Mouse (Mus musculus) E14TG2a.4 (cell line): ENCODE measurements around the gene Ak1.
A peak's percentile ranks its signal among the peaks of the same experiment; 100 is the strongest.

Experiments
- H3K27me3 ChIP-seq: 2 replicates; pipeline ENCODE4 v1.6.1; 2014; ENCODE audit warnings: low read length, control low read depth; ENCODE audit not compliant: insufficient read depth
- H3K36me3 ChIP-seq: 2 replicates; pipeline ENCODE4 v1.6.1; 2014; ENCODE audit warnings: low read length, control low read depth; ENCODE audit not compliant: insufficient read depth
- H3K4me1 ChIP-seq: replicated peaks from 2 replicates; pipeline ENCODE4 v1.6.1; 2014; ENCODE audit warnings: low read depth, low read length, control low read depth
- H3K4me3 ChIP-seq: replicated peaks from 2 replicates; pipeline ENCODE4 v1.5.1; 2014; ENCODE audit warnings: mild to moderate bottlenecking, low read length
- H3K9me3 ChIP-seq: 2 replicates; pipeline ENCODE4 v1.6.1; 2014; ENCODE audit warnings: low read length, control low read depth
- CTCF ChIP-seq: conservative IDR thresholded peaks from 2 replicates; pipeline ENCODE4 v1.5.1; 2014; ENCODE audit warnings: low read length
- NANOG ChIP-seq: IDR thresholded peaks from 2 replicates; pipeline ENCODE4 v1.6.1; 2014; ENCODE audit warnings: borderline replicate concordance, low read length, mixed read lengths
- POU5F1 ChIP-seq: IDR thresholded peaks from 2 replicates; pipeline ENCODE4 v1.6.1; 2014; ENCODE audit warnings: low read length, borderline replicate concordance

Ak1 gene

DNA sequence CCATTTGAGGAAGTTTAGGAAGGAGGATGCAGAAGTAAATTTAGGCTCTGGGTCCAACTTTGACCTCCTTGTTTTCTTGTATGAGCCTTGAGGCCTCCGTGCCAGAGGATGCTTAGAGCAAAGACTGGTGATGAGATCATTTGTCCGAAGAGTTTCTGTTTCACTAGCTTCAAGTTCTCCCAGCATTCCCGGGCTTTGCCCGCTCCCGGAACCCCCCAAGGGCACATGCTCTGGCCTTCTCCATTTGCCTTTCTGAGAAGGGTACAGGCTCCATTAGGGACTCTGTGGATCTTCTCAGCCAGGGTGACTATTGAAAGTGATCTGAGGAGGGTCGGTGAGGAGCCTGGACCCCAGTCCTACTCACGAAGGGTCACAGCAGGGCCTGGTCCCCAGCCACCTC is 25.8 kb downstream of the Ak1 start:
- Histone ChIP-seq H3K27me3 (no peaks in the 10 kb centered on the region), H3K36me3 (peaks cover 34% of the 10 kb centered on the region), H3K4me3 (peak overlapping the region; percentile 85), H3K9me3 (no peaks in the 10 kb centered on the region), H3K4me1 (peaks cover 58% of the 10 kb centered on the region)
- no peak for TF ChIP-seq NANOG
- no peak for TF ChIP-seq POU5F1
- no peak for TF ChIP-seq CTCF

DNA sequence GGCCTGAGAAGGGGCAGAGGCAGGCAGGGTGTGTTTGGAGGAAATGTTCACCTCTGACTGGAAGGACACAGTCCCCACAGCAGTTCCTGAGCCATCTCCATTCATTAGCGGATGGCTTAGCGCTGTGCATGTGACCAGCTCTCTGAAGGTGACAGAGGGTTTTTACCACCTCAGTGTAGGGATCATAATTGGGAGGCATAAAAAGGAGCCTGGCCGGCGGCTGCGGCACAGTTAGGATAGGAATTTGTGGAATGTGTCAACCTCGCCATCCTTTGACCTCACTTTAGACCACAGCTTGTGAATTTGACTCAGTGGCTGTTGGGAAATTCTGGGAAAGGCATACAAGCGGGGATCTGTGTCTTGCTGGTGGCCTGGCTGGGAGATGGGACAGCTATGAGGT is 32.2 kb downstream of the Ak1 start:
- no peak for TF ChIP-seq NANOG
- TF ChIP-seq POU5F1 = no peak
- no peak for TF ChIP-seq CTCF
- Histone ChIP-seq H3K4me1 (peaks cover 52% of the 10 kb centered on the region), H3K27me3 (no peaks in the 10 kb centered on the region), H3K36me3 (peaks cover 73% of the 10 kb centered on the region), H3K9me3 (no peaks in the 10 kb centered on the region), H3K4me3 (peak overlapping the region; percentile 64)

DNA sequence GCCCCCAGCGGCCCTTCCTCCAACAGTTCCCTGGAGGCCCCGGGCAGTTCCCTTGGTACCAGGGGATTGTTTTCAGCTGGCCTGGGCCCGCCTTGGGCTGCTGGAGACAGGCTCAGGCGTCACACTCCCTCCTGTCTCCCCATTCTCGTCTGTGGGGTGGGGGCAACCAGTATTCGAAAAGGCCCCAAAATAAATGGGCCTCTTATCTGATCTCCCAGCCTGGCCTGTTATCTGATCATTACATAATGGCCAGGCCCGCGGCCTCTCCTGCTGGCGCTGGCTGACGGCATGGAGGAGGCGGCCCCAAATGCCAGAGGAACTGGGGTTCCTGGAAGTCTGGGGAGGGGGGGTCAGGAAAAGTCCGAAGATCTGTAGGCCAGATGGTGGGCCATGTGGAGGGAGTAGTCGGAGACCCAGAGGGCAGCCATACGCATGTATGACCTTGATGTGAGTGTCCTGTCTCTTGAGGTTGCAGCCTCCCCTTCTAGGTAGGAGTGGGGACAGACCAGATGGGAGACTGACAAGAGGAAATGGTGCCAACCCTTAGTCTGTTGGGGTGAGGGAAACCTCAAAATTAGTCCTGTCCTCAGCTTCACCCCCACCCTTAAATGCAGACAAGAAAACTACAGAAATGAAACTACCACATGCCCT is 33.3 kb downstream of the Ak1 start:
- H3K4me1 ChIP-seq = peaks cover 47% of the 10 kb centered on the region
- H3K36me3 ChIP-seq = peaks cover 76% of the 10 kb centered on the region
- peak overlapping the region; percentile 64 for H3K4me3 ChIP-seq
- H3K27me3 ChIP-seq = no peaks in the 10 kb centered on the region
- no peaks in the 10 kb centered on the region for H3K9me3 ChIP-seq
- TF ChIP-seq NANOG = no peak
- no peak for TF ChIP-seq CTCF

DNA sequence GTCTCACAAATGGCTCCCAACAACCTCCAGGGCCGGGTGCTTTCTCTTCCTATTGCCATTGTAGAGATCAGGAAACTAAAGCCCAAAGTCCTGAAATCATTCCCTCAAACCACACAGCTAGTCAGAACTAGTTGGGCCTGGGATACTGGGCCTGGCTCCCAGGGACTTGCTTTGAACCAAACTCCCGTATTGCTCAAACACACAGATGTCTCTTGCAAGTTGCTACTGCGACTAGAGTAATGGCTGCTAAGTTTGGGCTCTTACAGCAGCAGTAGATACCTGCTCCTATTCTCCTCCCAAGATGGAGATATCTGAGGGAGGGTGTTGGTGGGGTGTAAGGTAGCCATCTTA is 33.8 kb downstream of the Ak1 start:
- H3K9me3 ChIP-seq = no peaks in the 10 kb centered on the region
- H3K36me3 ChIP-seq = peaks cover 76% of the 10 kb centered on the region
- TF ChIP-seq POU5F1 = no peak
- no peak for TF ChIP-seq CTCF
- TF ChIP-seq NANOG = no peak
- H3K4me3 ChIP-seq = 0 out of 2 replicates have a peak overlapping the region, but pooled peaks have one; percentile 3
- peaks cover 47% of the 10 kb centered on the region for H3K4me1 ChIP-seq
- H3K27me3 ChIP-seq = no peaks in the 10 kb centered on the region

DNA sequence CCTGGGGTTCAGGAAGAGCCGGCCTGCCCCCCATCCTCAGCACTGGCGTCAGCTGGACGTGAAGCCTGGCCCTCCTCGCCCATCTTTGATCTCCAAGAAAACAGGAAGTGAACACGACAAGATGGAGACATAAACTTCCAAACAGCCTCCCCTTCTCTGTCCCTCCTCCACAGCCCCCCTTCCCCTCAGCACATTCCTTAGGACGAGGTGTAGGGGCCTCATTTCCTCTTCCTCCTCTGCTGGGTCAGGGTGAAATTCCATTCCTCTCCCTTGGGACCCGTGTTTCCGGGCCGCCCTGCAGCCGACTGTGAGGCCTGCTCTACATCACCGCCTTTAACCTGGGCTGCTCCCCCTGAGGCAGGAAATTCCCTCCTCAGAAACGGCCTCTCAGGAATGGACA is 34.3 kb downstream of the Ak1 start:
- no peaks in the 10 kb centered on the region for H3K9me3 ChIP-seq
- peaks cover 76% of the 10 kb centered on the region for H3K36me3 ChIP-seq
- H3K4me1 ChIP-seq = peaks cover 50% of the 10 kb centered on the region
- TF ChIP-seq CTCF (no peak), POU5F1 (no peak), NANOG (no peak)
- 0 out of 2 replicates have a peak overlapping the region, but pooled peaks have one; percentile 3 for H3K4me3 ChIP-seq
- no peaks in the 10 kb centered on the region for H3K27me3 ChIP-seq

DNA sequence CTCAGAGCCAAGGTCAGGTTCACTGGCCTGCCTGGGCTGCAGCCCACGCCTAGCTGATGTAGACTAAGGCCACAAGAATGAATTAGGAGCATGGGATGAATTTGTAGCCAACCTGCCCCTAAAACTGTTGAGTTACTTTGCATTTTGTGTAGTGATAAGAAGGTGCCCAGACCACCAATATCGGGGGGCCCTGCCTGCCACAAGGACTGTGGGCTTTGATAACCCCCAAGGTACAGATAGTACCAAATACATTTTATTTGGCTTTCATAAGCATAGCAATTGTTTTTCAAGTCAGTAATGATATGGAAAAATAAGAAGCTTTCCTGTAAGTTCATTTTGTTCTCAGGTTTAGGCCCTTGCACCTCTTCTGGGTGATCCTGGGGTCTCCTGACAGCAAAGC is 37.3 kb downstream of the Ak1 start:
- Histone ChIP-seq H3K36me3 (peaks cover 75% of the 10 kb centered on the region), H3K4me3 (no peak overlapping the region), H3K9me3 (no peaks in the 10 kb centered on the region), H3K27me3 (no peaks in the 10 kb centered on the region), H3K4me1 (peaks cover 44% of the 10 kb centered on the region)
- TF ChIP-seq CTCF (no peak), NANOG (no peak), POU5F1 (no peak)

DNA sequence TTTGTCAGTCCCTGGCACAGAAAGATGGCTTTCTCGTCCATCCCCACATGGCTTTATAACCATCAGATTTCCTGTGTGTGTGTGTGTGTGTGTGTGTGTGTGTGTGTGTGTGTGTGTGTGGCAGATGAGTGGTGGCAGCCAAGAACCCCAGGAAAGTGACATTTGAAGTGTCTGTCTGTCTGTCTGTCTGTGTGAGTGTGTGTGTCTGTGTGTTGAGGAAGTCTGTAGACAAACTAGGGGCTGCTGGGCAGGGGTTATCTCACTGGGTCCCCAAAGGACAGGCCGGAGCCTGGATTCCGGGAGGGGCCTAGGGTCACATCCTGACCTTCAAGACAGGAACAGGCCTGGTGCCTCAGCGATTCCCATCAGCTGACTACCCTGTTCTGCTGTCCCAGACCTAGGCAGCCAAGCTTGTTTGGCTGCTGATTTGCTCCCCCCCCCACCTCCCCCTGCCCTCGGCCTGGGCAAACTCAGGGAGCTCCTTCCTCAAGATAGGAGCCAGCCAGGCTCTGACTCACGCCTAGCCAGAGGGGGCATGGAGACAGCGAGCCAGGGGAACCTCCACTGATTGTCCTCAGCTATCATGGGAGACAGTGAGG is 40.0 kb downstream of the Ak1 start:
- H3K4me3 ChIP-seq = peak overlapping the region; percentile 26; the same call in 1 of the 2 replicates
- TF ChIP-seq CTCF (no peak), NANOG (no peak), POU5F1 (no peak)
- peaks cover 35% of the 10 kb centered on the region for H3K4me1 ChIP-seq
- no peaks in the 10 kb centered on the region for H3K9me3 ChIP-seq
- H3K27me3 ChIP-seq = no peaks in the 10 kb centered on the region
- peaks cover 76% of the 10 kb centered on the region for H3K36me3 ChIP-seq

DNA sequence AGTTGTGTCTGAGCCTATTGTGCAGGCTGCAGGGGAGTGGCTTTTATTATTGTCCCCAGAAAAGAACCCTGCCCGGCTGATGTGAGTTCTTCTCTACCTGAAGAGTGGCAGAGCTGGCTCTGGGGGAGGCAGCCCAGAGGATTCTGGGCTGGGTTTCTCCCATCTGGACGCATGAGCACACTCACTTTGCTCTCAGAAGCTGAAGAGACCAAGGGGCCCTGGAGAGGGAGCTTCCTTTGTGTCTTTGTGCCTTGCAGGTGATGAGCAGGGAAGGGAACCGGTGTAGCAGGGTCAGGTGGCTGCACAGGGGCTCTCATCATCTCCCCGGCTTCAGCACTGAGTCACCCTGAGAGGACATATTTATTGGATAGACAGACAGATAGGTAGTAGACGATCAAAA is 40.7 kb downstream of the Ak1 start:
- H3K36me3 ChIP-seq = peaks cover 74% of the 10 kb centered on the region
- peak overlapping the region; percentile 26; the same call in 1 of the 2 replicates for H3K4me3 ChIP-seq
- peaks cover 35% of the 10 kb centered on the region for H3K4me1 ChIP-seq
- no peaks in the 10 kb centered on the region for H3K9me3 ChIP-seq
- TF ChIP-seq POU5F1 = no peak
- no peak for TF ChIP-seq CTCF
- H3K27me3 ChIP-seq = no peaks in the 10 kb centered on the region

DNA sequence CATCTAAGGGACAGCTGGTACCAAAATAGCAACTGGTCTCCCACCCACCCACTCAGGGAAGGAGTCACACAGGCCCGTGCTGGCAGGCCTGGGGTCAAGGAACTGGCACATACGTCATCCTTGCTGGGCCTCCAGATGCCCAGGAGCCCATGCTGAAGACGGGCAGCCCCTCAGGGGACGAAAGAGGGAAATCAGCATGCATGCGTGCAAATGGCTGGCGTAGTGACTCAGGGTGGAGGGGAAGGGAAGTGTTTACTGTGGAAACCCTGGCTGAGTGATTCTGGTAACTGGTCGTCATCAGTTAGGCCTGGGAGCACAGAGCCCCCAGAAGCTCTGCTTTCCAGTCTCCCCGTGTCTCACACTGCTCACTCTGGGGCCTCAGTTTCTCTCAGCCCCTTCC is 43.8 kb downstream of the Ak1 start:
- Histone ChIP-seq H3K27me3 (no peaks in the 10 kb centered on the region), H3K9me3 (no peaks in the 10 kb centered on the region), H3K4me3 (no peak overlapping the region), H3K4me1 (peaks cover 45% of the 10 kb centered on the region), H3K36me3 (peaks cover 71% of the 10 kb centered on the region)
- TF ChIP-seq POU5F1 (no peak), NANOG (no peak), CTCF (no peak)
